Mouse (Mus musculus): ENCODE measurements around the gene Tbc1d9.

GRCm38 (mm10) chr8:83252791-83253190 is 87.6 kb downstream of the Tbc1d9 start:
- no peak for TF ChIP-seq CTCF (IDR thresholded peaks at IDR 0.05; ENCODE audit: borderline replicate concordance, extremely low read depth, insufficient read depth, insufficient read length)
- TF ChIP-seq POLR2A (IDR thresholded peaks at IDR 0.05; ENCODE audit: borderline replicate concordance, extremely low read depth, insufficient read depth, insufficient read length, poor library complexity, severe bottlenecking) = no peak
